Mouse (Mus musculus): Measurements from ENCODE around the gene Gramd1c.

Gene Gramd1c

DNA sequence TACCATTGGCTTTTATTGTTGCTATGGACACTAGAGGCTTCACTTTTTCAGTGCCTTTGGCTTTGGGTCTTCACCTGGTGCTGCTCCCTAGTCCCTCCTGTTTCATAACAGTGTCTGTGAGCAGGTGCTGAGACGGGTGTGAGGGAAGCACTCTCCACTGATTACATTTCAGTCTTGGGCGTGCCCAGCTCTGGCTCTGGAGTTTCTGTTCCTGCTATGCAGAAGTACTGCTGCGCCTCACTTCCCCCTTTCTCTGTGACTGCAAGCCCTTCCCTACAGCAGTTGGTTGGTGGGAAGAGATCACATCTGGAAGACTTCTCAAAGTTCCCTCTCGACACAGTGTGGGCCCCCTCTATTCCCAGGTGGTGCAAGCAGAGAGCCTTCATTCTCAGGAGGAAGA is 111.6 kb downstream of the Gramd1c start:
- DNase-seq: no peak

DNA sequence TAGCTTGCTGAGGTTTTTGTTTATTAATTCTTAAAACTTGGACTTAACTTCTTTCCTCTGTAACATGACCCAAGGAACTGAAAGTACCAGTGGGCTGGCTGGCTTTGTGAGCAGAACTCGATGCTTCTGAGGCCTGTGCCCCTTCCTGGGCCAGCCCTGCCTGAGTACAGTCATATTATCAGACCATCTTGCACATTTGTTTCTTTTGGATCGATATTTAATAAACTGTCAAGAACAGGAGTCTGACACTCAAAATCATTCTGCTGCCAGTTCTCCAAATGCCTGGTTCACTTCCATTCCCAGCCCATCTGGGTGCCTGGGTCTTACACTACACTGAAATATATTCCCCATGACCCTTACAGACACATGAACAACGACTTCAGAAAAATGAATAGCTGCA is 117.3 kb downstream of the Gramd1c start:
- no peak for DNase-seq

DNA sequence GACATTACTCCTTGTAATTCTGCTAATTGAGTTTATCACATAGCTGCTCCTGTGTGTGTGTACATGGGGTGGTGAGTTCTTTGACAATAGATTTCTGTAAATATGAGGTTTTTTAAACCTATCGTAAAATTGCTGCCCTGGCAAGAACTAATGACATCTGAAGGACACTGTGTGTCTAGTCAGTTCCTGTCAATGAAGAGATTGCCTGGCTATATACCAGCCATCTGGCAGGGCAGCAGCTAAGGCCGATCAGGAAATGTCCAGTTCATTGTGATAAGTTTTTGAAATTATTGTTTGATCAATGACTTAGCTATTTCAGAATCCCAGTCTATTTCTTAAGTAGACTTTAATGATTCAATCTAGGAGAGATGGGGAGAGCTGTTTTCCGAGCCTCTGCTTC is 117.8 kb downstream of the Gramd1c start:
- no peak for DNase-seq

DNA sequence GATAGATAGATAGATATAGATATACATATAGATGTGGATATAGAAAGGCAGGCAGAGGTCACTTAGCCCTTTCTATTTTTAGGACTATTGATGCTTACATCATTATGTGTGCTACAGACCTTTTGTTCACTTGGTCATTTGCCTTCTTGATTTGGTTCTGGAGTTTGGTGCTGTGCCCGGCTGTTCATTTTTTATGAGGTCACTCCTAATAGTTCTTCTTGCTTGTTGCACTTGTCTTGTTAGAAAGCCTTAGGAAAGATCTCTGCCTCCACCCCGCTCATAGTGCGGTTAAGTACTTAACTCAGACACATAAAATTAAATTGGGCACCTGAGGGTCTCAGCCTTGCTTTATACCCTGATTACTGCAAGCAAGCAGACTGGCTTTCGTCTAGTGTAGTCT is 122.3 kb downstream of the Gramd1c start:
- DNase-seq: no peak

DNA sequence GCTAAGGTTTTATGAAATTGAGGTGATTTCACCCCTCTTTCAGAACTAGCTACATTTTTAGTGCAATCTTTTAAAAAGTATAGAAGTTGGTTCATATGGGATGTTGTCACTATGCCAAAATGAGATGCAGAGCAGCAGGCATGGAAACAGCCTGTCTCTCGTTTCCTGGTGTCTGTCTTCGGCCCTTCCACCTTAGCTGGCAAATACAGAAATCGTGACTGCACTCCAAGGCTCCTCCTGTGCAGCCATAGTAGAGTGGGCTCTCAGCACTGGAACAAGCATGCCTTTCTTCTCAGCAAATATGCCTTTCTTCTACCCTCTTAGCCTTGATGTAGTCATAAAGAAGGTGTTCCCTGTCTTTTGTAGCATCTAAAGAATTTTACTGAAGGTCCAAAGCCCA is 127.3 kb downstream of the Gramd1c start:
- no peak for DNase-seq

DNA sequence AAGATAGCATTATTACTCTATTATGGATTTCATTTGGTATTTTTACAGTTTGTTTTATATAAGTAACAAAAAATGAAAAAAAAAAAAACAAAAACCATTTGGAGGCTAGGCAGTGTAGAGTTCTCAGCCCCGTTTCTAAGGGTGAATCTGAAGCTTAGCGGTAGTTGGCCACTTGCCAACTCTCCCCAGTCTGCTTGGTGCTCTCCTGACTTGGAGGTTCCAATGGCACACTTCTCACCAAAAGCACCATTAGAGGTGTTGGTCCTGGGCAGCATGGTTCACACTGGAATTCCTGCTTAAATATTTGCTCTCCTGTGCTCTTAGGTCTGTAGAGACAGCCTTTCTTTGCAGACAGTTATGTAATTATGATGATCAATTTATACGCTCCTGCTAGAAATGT is 127.8 kb downstream of the Gramd1c start:
- DNase-seq: no peak

DNA sequence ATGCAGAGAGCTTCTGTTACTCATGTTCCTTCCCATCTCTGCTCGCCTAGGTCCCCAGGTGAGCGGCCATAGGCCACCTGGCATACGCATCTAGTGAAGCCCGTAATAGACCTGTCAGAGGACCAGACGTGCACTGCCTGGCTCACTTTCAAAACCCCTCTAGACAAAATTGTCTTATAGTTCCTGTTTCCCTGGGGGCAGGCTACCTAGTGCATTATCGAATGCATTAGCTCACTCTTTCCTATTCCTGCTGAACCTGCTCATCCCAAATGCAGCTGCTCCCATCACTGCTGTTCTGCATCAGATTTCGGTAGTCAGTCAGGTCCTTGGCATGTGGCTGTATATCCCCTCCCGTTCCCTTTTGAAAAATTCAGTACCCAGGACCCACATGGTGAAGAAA is 128.3 kb downstream of the Gramd1c start:
- DNase-seq: no peak

DNA sequence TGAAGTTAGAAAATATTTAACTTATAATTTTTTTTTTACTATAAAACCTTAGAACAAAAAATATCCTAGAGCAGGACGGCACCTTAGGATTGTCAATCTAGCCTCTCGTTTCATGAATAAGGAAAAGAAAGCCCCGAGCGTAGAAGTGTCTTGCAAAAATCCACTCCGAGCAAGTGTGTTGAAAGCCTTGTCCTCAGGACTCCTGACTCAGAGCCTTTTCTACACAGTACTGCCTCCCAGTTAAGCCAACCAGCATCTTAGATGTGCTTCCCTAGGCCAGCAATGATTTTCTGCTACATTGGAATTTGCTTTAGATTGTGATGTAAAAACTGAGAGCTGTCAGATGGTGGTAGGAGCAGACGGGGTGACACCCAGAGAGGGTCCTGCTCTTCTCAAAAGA is 130.1 kb downstream of the Gramd1c start:
- no peak for DNase-seq

DNA sequence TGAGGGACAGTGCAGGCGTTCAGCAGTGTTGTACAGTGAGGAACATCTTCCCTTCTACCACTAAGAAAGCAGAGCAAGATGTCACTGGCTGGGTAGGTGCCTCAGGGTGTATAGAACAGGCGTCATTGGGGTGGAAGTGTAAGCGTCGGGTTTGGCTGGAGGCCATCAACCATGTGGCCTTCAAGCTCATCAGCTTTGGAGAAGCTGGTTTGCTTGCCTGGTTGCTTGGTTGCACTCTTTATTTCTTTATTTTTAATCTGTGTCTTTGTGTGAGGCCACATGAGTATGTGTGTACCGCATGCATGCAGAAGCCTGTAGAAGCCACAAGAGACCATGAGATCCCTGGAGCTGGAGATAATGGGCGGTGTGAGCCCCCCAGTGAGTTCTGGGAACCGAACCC is 130.8 kb downstream of the Gramd1c start:
- DNase-seq: no peak

DNA sequence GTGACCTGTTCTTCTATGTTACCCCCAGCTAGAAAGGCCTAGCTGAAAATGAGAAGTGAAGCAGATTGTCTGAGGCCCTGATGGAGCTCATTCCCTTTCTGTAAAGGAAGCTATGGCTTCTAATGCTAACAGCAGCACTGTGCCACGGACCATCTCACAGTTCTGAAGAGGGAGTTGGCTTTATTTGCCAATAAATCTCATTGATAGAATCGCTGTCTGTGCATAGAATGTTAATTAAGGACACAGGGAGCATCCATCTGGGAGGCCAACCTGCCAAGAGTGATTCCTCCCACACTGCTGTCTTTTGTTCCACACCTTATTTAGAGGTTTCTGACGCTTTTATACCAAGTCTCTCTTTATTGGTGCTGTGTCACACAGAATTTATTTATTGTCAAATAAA is 131.6 kb downstream of the Gramd1c start:
- no peak for DNase-seq

DNA sequence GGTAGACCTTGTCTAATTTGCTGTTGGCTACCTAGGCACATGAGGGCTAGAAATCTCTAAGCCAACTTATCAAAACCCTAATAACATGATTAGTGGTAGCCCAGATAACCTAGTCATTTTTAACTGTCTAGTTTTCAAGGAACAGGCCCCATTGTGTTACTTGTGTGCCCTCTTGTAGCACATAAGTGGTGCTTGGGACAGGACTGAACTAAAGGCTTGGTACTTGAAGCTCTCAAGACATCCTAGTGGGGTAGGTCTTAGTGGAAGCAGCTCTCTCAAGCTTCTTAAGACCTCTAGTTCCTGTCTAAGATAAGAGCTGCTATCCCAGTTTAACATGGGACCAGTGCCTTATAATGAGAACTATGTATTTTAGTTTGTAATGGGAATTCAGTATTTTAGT is 132.6 kb downstream of the Gramd1c start:
- no peak for DNase-seq
